Mouse (Mus musculus) embryonic facial prominence, embryonic 10.5 days (tissue): Measurements from ENCODE around the gene Map4k4. TPM values are rescaled to one million over a fixed set of nuclear protein-coding genes. Genes with fewer than 3 reads are reported as not detected.

Source experiments
- polyA plus RNA-seq: library from polyadenylated mRNA; unstranded; fragments of >200 nt; fragmentation: Nextera tagmentation; extraction: Ambion mirVana; gene quantifications from 2 replicates; pipeline ENCODE4 v1.2.1, GENCODE M21; 2016

Gene Map4k4
- polyA plus RNA-seq, 1 experiment from 2014 or later: 41.4 TPM

Other genes with a start within 250 kb of the Map4k4 start
- 0.06 and 0.14 TPM in 2 replicates for gene Creg2, start 249.4 kb upstream of the Map4k4 start, polyA plus RNA-seq
- gene Rfx8, start 179.9 kb upstream of the Map4k4 start, polyA plus RNA-seq: 0.43 and 0.56 TPM in 2 replicates
- not detected in 2 replicates for gene Gm3646, start 95.6 kb upstream of the Map4k4 start, polyA plus RNA-seq
- 0.20 and 0.31 TPM in 2 replicates for gene Il1r2, start 173.2 kb downstream of the Map4k4 start, polyA plus RNA-seq